Mouse (Mus musculus) adrenal gland, adult 8-10 months (tissue): Measurements from ENCODE around the gene Btbd35f29. TPM values are rescaled to one million over a fixed set of nuclear protein-coding genes. Genes with fewer than 3 reads are reported as not detected.
"Not testable (repeated sequence)": the region's sequence is repeated elsewhere in the genome, so short reads cannot be mapped to it uniquely, and the experiment has no call there.

Source experiments
- DNase-seq: peaks from one replicate; pipeline ENCODE4 v3.0.0; 2022
- total RNA-seq, 4 experiments: library from RNA; stranded (reverse); gene quantifications; 2 replicates each; pipeline ENCODE4 v1.2.4; 2022

The Btbd35f29 gene
- not detected for total RNA-seq

- DNase-seq, result not testable (repeated sequence)
Measured at GRCm38 (mm10) chrX:31117374-31117773, at the start of gene Btbd35f29. Gene Btbd35f29 (plus strand): TSS chrX:31117674.

- DNase-seq, result not testable (repeated sequence)
Measured at GRCm38 (mm10) chrX:31141416-31141815, 23.9 kb downstream of the Btbd35f29 start.

GRCm38 (mm10) chrX:31145144-31145543 lies 27.7 kb downstream of the Btbd35f29 start:
- DNase-seq, result not testable (repeated sequence)

GRCm38 (mm10) chrX:31145835-31146234 lies 28.4 kb downstream of the Btbd35f29 start:
- not testable (repeated sequence) for DNase-seq

- not testable (repeated sequence) for DNase-seq
Measured at GRCm38 (mm10) chrX:31158534-31159085, 41.1 kb downstream of the Btbd35f29 start.

- DNase-seq, result not testable (repeated sequence)
Measured at GRCm38 (mm10) chrX:31159450-31160322, 42.2 kb downstream of the Btbd35f29 start.

- not testable (repeated sequence) for DNase-seq
Measured at GRCm38 (mm10) chrX:31160554-31160953, 43.1 kb downstream of the Btbd35f29 start.

- not testable (repeated sequence) for DNase-seq
Measured at GRCm38 (mm10) chrX:31162638-31163037, 45.2 kb downstream of the Btbd35f29 start.

- not testable (repeated sequence) for DNase-seq
Measured at GRCm38 (mm10) chrX:31165193-31165592, 47.7 kb downstream of the Btbd35f29 start.

Other genes starting within 250 kb of the Btbd35f29 start
- gene Spin2f, start 136.2 kb downstream of the Btbd35f29 start, total RNA-seq, result not detected
- not detected for gene Btbd35f26, start 218.8 kb downstream of the Btbd35f29 start, total RNA-seq